Mouse (Mus musculus) heart, adult 18-20 months (tissue): ENCODE data around the gene Dlgap3. TPM values are rescaled to one million over a fixed set of nuclear protein-coding genes. Genes with fewer than 3 reads are reported as not detected.
A peak's percentile ranks its signal among the peaks of the same experiment; 100 is the strongest.

ENCODE experiments used
- DNase-seq, 2 experiments: peaks; one replicate each; pipeline ENCODE4 v3.0.0; 2021 to 2022; ENCODE audit warnings: mixed read lengths in 1 of 2
- long read RNA-seq, 2 experiments: library from polyadenylated mRNA; stranded (forward); transcript quantifications; one replicate each; pipeline ENCODE4 v2.0.0; 2021
- total RNA-seq, 2 experiments: library from RNA; stranded (reverse); gene quantifications; 2 replicates each; pipeline ENCODE4 v1.2.3; 2021

The Dlgap3 gene
- under 1 TPM; 0.05 to 0.17 TPM for total RNA-seq
- long read RNA-seq, experiment 1 = 0 reads
- long read RNA-seq, experiment 2 = 0 reads

GRCm38 (mm10) chr4:127168914-127169345 is at the start of gene Dlgap3:
Gene Dlgap3, plus strand, starts transcription at chr4:127169204.
- peak; percentile 18 to 24 for DNase-seq

- no peak for DNase-seq
Observed at GRCm38 (mm10) chr4:127123391-127123790, 45.6 kb upstream of the Dlgap3 start, which contains the start of gene Tmem35b. Gene Tmem35b, plus strand, starts transcription at chr4:127123691.

GRCm38 (mm10) chr4:127124331-127124730 is 44.7 kb upstream of the Dlgap3 start:
- DNase-seq = no peak

- DNase-seq = peak; percentile 87 to 89
Observed at GRCm38 (mm10) chr4:127125834-127126463, 43.1 kb upstream of the Dlgap3 start.

- no peak for DNase-seq
Observed at GRCm38 (mm10) chr4:127134687-127135086, 34.3 kb upstream of the Dlgap3 start.

- no peak for DNase-seq
Observed at GRCm38 (mm10) chr4:127137591-127137990, 31.4 kb upstream of the Dlgap3 start.

GRCm38 (mm10) chr4:127138486-127138885 is 30.5 kb upstream of the Dlgap3 start:
- DNase-seq = no peak

- no peak for DNase-seq
Observed at GRCm38 (mm10) chr4:127150031-127150430, 19.0 kb upstream of the Dlgap3 start.

- no peak for DNase-seq
Observed at GRCm38 (mm10) chr4:127153345-127153744, 15.7 kb upstream of the Dlgap3 start.

- DNase-seq = no peak
Observed at GRCm38 (mm10) chr4:127155757-127156156, 13.2 kb upstream of the Dlgap3 start.

- no peak for DNase-seq
Observed at GRCm38 (mm10) chr4:127157746-127158145, 11.3 kb upstream of the Dlgap3 start.

- DNase-seq = no peak
Observed at GRCm38 (mm10) chr4:127163926-127164325, 5.1 kb upstream of the Dlgap3 start.

- no peak for DNase-seq
Observed at GRCm38 (mm10) chr4:127167096-127167495, 1.9 kb upstream of the Dlgap3 start.

GRCm38 (mm10) chr4:127167731-127168130 is 1.3 kb upstream of the Dlgap3 start:
- DNase-seq = no peak

- peak; percentile 3 to 29 for DNase-seq
Observed at GRCm38 (mm10) chr4:127168211-127168913, 642 bp upstream of the Dlgap3 start.

GRCm38 (mm10) chr4:127169346-127170221 is 580 bp downstream of the Dlgap3 start:
- peak; percentile 1 to 3 for DNase-seq

GRCm38 (mm10) chr4:127170866-127171265 is 1.9 kb downstream of the Dlgap3 start:
- no peak for DNase-seq

GRCm38 (mm10) chr4:127171341-127171905 is 2.4 kb downstream of the Dlgap3 start:
- DNase-seq = no peak

GRCm38 (mm10) chr4:127172119-127172518 is 3.1 kb downstream of the Dlgap3 start:
- no peak for DNase-seq

GRCm38 (mm10) chr4:127172614-127173013 is 3.6 kb downstream of the Dlgap3 start:
- DNase-seq = no peak

GRCm38 (mm10) chr4:127173461-127173860 is 4.5 kb downstream of the Dlgap3 start:
- peak; percentile 38 to 73 for DNase-seq
